Mouse (Mus musculus) lung, postnatal 14 days (tissue): ENCODE measurements around the gene Btn2a2.

Experiments used
- DNase-seq: peaks from one replicate; pipeline ENCODE4 v3.0.0; 2021

The Btn2a2 gene

DNA sequence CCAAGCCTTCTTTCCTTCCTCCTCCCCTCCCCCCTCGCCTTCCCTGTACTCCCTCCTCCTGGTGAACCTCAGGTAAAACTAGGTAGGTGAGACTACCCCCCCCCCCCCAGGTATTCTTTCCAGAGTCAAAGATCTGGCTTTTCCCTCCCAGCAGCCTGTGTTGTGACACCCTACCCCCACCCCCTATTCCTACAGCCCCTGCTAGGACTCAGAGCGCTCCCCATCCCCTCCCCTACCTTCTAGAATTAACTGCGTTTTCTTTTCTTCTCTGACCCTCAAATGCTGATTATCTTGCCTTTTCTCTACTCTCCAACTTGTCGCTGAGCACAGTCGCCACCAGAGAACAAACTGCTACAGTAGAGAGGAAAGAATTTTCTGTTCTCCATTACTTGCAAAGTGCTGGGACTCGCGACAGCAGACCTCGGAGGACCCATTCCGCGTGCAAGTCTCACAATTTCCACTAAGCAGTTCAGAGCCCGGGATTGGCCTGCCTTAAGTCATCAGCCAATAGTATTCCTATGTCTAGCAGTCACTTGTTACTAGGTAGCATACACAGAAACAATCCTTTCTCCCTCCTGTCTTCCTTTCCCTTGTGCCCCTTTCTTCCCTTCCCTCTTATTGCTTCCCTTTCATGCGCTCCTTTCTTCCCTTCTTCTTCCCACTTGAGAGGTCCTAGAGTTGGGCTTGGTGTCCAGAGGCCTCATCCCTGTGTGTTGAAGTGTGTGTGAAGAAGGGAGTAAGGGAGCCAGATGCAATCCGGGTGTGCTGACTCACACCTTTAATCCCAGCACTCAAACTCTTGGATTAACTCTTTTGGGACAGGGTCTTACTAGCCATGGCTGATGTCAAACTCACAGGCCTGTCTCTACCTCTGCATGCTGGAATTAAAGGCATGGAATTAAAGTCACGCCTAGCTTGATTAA lies at the start of gene Btn2a2:
Gene Btn2a2, minus strand, starts transcription at position 458 of the 923 bp plus-strand sequence.
- peak; percentile 39 for DNase-seq

DNA sequence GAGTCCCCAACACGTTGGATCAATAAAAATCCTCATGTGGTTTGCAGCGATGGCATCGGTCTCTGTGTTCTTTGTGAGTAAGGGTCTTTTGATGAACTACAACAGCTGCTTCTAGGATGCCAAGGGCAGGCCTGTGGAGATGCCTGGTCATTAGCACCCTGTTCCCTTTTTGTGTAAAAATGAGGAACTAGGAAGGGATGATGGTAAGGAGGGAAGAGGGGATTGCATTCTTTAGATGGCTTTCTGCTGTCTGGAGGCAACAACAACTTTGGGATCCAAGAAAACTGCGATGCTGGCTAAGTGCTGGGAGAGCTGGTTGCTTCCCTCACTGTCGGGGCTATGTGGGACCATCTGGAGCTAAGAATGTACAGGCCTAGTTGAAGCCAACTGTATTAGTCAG lies 49.6 kb upstream of the Btn2a2 start:
- DNase-seq: no peak

DNA sequence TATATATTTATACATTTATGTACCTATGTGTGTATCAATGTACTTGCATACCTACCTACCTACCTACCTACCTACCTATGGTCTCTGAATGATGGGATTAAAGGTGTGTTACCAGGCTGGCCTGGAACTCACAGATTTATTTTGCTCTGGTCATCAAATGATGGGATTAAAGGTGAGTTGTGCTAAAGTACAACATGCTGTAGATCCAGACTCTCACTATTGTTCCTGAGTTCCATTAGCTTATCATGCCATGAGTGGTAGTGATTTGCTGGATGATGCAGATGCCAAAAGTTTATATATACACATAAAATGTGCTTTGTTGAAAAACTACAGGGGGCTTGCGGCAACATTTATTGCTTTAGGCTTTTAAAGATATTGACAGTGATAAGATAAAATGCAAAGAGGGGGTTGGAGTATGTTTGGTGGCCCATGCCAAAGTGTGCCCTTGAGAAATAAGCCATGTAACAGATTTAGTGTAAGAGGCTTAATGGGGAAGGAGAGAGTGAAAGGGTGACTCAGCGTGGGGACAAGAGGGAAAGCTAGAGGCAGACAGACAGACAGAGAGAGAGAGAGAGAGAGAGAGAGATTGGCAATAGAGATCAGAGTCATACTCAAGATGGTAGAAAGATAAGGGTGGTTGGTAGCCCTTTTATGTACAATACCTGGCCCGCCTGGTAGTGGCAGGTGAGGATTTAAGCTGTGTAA lies 48.5 kb upstream of the Btn2a2 start:
- DNase-seq: no peak

- no peak for DNase-seq
Observed at GRCm38 (mm10) chr13:23536076-23536822, 47.6 kb upstream of the Btn2a2 start.

- peak; percentile 88 for DNase-seq
Observed at GRCm38 (mm10) chr13:23535137-23536075, 46.7 kb upstream of the Btn2a2 start, which contains the start of gene Hist1h3g. TSS of gene Hist1h3g (plus strand) at chr13:23535422.

DNA sequence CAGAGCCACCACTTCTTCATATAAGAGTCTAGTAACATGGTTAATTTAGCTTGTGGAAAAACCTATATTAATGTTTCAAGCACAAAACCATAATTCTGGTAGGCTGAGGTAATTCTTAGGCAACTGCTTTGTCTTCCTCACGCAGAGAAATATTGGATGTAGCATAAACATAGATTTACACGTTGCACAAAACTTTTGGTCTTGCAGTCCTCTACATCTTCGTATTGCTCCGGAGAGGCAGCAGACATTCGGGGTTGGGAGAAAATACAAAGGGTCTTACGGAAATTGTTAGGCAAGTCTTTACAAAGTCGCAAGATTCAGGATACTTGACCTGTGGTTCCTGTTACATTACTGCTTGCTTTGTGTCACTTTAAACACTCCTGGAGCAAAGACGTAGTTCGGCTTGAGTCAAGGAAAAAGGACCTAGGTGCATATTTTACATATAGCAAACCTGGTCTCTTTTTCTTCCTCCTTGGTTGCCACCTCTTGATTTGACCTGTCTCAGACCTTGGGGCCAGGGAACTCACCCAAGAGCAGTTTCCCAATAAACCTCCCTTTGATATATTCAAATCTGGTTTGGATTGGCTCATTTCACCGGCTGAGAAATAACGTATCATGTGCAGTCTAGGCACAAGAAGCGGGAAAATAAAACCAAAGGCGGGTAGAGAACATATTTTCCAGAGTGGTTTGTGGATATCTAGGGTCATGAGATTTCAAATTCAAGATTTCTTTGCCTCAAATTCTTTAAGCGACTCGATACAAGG lies 45.9 kb upstream of the Btn2a2 start:
- DNase-seq: no peak

DNA sequence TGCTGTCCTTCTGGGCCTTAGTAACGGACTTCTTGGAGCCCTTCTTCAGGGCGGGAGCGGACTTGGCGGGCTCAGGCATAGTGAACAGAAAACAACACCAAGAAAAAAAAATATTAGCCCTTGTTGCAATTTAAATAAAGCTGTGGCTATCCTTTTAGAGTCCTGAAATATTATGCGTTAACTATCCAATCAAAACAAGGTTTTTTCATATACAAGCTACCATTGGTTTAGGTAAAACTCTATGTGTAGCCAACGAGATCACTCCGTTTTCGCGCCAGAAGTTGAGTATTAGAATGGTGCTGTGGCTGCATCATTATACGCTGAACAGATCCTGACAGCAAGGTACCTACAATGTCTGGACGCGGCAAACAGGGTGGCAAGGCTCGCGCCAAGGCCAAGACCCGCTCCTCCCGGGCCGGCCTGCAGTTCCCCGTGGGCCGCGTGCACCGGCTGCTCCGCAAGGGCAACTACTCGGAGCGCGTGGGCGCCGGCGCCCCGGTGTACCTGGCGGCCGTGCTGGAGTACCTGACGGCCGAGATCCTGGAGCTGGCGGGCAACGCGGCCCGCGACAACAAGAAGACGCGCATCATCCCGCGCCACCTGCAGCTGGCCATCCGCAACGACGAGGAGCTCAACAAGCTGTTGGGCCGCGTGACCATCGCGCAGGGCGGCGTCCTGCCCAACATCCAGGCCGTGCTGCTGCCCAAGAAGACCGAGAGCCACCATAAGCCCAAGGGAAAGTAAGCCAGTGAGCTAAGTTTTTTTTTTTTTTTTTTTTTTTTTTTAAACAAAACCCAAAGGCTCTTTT lies 45.1 kb upstream of the Btn2a2 start, which contains the start of gene Hist1h2af:
Gene Hist1h2af, plus strand, starts transcription at position 347 of the 808 bp plus-strand sequence.
- peak; percentile 68 for DNase-seq

GRCm38 (mm10) chr13:23532262-23533075 lies 43.8 kb upstream of the Btn2a2 start:
- DNase-seq: no peak

- peak; percentile 97 for DNase-seq
Observed at GRCm38 (mm10) chr13:23530901-23531875, 42.5 kb upstream of the Btn2a2 start, which contains the start of gene Hist1h4h. TSS of gene Hist1h4h (plus strand) at chr13:23531050.

DNA sequence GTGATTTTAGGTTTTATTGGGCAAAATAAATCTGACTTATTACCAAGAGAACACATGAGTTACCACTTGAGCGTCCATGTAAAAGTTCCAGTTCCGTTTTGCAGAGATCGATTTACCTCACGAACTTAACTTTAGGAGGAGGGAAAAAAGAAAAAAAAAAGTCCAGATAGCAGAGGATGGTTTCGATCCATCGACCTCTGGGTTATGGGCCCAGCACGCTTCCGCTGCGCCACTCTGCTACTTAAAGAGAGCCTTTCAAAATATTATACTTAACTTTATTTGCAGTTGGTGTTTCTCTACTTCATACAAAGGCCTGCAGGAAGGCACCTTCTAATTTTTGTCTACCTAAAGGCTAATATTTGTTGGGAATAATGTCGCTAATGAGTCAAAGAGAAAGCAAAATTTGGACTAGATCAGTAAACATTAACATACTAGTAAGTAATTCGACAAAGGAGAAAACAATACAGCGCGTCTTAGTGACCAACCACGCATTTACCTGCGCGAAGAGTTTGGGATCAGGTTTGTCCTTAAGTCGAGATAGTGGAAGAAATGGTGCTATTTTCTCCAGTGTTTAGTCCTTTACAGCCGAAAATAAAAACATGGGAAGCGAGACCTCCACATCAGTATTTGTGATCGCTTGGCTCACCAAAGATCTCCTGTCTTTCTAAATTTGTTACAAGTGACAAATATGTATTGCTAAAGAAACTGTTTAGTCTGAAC lies 41.7 kb upstream of the Btn2a2 start:
- peak; percentile 70 for DNase-seq

- DNase-seq: no peak
Observed at GRCm38 (mm10) chr13:23529480-23530165, 41.0 kb upstream of the Btn2a2 start.

DNA sequence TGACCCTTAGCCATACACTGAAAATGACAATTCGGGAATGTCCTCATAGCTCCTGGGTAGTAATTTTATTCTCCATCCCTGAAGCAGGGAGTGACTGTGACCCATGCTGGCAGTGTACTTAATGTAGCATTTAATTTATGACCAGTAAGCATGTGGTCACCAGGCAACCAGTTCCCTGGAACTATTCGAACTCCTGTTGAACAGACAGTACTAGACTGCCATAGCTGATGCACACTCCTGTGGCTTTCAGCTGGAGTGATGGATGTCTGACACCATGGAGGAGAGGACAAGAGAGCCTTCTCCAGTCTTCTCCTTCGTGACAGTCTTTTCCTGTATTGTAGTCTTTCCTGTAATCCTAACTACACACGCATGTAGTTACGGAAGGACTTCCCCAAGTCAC lies 40.3 kb upstream of the Btn2a2 start:
- no peak for DNase-seq

DNA sequence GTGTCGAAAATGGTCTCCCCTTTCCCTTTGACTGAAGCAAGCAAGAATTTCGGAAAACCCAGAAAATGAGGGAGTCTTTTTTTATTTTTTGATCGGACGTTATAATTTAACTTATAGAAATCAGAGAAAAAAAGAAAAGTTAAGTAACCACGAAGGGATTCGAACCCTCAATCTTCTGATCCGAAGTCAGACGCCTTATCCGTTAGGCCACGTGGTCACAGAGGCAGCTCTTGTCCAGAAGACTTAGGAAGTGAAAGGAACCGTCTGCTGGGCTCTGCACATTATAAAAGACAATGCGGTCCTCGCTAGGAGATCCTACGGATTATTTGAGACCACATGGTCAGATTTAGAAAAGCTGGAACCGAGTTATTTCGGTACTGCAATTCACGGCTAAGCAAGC lies 37.7 kb upstream of the Btn2a2 start:
- peak; percentile 96 for DNase-seq

DNA sequence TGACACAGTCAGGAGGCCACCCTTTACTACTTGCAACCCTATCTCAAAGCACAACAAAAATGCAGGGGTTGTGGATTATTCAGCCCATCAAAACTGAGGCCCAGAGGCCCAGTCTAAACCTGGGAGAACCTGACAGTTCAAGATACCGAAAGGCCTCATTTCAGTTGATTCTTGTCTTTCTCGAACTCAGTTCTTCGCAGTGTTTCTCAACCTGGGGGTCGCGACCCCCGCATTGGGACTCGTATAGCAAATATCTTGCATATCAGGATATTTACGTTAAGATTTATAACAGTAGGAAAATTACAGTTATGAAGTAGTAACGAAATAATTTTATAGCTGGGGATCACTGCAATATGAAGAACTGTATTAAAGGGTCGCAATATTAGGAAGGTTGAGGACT lies 37.2 kb upstream of the Btn2a2 start:
- DNase-seq: no peak

- DNase-seq: peak; percentile 77
Observed at GRCm38 (mm10) chr13:23524654-23525053, 36.0 kb upstream of the Btn2a2 start.

GRCm38 (mm10) chr13:23523976-23524375 lies 35.3 kb upstream of the Btn2a2 start:
- DNase-seq: no peak

- DNase-seq: peak; percentile 80
Observed at GRCm38 (mm10) chr13:23521703-23522102, 33.0 kb upstream of the Btn2a2 start.
